Mouse (Mus musculus): ENCODE results near the gene Olfr1423. TPM values are rescaled to one million over a fixed set of nuclear protein-coding genes. Genes with fewer than 3 reads are reported as not detected.
"Not testable (repeated sequence)": the region's sequence is repeated elsewhere in the genome, so short reads cannot be mapped to it uniquely, and the experiment has no call there.

Gene Olfr1423
- polyA plus RNA-seq, 3 experiments from 2014 or later = 0.16 TPM; not detected in 2

DNA sequence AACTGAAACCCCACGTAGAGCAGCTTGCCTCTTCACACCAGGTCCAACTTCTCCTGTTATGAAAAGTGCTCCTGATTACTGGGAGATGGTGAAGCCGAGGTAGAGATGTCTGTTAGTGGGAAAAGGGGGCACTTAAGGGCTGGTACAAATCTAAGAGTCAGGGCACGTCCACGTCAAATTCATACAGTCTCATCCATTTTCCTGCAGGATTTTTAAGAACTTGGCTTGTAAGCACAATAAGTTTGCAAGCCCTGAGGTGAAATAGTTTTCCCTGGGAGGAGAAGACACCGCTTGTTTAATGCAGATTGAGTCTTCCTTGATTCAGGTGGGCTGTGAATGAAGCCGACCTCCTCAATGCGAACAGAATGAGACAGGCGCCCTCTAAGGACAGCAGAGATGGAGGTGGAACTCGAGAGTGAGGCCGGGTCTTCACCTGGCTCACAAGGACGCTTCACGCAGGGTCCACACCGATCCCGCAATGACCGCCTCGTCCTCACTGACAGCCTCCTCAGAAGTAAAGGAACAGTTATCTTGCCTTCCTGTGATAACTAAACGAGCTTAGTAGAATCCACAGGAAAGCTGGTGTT lies 34.7 kb downstream of the Olfr1423 start:
- no peak for ATAC-seq

DNA sequence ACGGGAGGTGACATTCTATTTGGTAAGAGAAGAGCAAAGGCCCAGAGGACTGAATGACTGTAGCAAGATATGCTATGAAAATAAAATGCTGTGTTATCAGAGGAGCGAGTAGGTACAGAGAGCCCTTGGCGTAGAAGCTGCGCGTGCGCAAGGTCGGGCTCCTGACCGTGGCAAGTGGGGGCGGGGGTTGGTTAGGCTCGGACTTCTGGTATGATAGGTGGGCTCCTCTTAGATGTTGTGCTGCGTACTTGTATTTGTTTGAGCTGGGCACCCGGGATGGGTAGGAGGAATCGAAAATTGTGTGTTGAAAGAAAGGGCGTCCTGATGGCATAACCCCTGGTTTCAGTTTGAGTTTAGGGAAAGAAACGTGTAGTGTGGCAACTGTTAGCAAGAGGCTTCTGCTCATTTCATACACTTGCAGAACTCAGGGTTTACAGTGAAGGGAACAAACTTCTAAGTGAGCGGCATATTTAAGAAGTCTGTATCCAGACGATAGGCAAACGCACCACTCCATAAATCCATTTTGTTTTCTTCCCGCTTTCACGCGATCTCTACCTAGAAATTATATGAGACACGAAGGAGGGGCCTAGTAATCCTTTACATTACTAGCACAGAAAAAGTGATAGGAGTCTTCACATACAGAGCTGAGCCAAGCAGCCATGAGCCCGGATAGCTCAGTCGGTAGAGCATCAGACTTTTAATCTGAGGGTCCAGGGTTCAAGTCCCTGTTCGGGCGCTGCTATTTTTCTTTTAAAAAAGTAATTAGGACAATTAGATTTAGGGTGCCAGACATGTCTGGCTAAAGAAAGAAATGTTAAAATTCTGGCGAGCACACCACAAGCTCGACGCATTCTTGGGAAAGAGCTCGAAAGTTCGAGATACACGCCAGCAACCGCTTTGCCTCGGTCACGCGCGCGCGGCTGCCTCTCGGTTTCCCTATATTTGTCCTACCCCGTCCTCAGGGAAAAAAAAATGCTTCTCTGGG lies 35.4 kb downstream of the Olfr1423 start:
- peak; percentile 60 for ATAC-seq

DNA sequence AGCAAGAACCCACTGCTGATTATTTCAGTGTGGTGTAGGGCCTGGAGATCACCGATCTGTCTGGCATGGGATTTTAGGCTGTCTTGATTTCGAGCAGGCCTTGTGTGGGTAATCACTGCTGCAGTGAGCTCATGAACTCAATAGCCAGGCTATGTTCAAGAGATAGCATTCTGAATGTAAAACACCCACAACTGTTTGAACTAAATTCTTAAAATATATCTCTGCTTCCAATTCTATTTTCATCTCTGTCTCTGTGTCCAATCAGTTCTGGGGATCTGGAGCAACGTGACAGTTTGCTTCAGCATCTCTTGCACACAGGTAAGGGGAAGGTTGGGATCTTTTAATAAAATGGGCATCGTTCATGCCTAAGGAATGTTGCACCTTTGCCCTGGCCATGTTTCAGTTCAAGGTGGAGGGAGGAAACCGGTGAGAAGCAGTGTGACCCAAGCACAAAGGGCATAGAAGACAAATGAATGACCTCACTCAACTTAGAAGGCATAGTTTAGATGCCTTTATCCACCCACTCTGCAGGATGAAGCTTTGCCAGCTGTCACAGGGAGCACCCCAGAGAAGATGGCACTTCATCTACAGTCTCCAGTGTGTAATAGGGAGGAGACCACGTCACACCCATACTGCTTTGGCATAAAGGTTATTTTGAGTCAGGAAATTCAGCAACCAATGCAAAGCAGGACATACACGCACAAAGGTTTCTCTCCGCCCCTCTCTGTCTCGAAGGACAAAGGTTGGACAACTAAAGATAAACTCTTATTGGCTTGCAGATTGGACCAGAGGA lies 36.7 kb downstream of the Olfr1423 start:
- ATAC-seq = no peak

DNA sequence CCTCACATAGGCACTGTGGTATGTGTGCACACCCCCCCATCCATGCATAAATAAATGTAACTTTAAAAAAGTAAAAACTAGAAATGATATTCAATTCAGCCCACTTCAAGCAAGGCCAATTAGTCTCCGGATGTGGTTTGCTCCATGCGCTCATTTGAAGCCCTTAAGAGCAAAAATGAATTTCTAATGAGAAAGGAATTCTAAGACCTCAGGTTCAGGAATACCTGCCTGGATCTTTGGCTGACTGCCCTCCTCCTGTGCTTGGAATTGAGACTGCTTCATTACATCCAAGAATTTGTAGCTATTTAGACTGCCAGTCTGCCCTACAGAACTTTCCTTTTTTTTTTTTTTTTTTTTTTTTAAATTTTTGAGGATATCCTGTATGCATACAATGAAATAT lies 37.5 kb downstream of the Olfr1423 start:
- ATAC-seq = no peak

DNA sequence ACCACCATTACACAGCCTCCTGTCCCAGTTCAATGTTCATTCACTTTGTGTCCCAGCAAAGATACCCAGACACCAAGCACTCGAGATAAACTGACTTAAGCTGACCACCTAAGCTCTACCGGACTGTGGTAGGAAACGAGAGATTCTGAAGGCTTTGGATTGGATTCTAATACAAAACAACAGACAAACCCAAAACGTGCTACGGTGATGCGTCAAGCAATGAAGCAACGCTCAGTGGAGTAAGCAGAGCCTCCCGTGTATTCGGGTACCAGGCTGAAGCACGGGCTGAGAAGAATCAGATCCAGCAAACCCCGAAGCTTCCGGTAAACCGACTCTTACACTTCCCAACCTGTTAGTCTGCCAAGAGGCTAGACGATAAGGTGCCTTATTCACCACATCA lies 38.3 kb downstream of the Olfr1423 start:
- no peak for ATAC-seq

DNA sequence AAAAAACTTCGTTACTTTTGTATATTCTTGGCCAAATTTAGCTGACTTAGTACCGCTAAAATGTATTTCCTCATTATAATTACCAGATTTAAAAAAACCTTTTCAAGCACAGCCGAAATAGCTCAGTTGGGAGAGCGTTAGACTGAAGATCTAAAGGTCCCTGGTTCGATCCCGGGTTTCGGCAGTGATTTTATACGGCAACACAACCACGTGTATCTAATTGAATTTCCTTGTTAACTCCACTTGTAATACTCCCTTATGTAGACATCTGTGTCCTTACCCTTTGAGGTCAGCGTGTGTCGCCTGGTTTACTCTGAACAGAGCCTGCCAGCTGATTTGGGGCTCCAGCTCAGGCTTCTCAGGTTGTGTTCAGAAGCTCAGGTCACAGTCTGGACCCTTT lies 39.0 kb downstream of the Olfr1423 start:
- ATAC-seq = peak; percentile 45

DNA sequence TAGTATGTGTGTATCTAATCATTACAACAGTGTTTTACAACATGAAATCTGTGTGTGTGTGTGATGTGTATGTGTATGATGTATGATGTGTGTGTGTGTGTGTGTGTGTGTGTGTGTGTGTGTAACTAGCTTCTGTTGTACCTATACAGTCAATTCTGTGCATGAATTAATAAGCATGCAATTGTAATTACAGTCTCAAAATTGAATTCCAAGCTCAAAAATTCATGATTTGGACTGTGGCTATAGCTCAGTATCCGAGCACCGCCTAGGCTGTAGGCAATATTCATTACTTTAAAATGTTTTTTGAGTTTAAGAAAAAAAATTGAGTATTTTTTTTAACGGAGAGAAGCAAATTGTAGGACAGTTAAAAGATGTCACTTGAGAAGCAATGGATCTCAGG lies 39.4 kb downstream of the Olfr1423 start:
- ATAC-seq = no peak

DNA sequence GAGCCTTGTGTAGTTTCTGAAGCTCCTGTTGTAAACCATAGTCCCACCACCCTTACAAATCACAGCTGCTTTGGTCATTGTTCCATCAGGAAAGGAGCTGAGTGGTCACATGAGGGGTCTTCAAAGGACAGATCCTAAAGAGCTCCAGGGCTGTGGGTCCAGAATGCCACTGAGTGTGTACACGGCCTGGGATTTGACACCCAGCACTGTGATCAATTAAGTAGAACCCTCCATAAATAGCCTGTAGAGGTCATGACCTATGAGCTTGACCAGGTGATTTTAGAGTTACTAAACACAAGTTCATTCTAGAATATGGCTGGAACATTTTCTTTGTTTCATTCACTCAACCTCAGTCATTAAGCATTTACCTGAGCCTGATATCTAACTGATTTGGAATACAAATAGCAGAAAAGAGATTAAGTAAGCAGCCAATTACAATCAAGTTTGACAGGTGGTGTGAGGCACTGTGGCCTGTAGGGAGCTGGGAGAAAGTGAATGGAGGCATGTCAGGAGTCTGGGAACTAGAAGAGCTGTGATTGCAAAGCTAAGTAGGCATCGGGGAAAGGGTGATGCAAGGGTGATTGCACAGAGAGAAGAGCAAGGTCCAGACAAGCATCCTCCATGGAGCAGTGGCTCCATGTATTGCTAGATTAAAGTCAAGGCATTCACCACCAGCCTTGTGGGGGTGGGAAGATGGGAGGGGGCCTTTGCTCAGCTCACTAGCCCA lies 45.2 kb downstream of the Olfr1423 start:
- ATAC-seq = no peak

DNA sequence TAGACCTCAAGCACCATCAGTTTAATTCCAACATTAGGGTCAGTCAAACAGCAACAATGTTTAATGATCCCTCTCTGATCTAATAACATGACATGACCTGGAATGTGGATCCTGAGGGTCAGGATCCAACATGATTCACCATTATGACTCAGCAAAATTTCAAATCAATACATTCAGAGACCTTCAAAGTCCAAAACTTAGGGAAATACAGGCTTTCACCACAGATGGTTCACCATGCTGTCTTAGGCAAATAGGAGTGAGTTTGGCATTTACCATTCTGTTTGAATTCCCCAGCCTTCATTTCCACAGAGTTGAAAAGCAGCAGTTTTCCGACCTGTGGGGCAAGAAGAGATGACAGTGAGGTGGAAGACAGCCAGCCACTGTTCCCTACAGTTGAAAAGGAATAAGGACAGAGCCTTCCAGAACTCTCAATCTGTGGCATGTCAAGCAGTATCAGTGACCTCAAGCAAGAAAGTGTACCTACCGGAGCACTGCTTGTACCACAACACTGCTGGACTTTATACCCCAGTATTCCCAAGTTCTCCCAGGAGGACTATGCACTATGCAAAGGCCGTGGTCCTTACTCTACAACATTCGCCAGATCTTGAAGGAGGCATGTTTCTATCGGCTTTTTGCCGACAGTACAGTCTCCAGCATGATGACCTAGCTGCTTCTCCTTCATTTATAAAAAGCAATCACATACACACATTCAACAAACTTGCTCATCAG lies 46.2 kb downstream of the Olfr1423 start:
- no peak for ATAC-seq

DNA sequence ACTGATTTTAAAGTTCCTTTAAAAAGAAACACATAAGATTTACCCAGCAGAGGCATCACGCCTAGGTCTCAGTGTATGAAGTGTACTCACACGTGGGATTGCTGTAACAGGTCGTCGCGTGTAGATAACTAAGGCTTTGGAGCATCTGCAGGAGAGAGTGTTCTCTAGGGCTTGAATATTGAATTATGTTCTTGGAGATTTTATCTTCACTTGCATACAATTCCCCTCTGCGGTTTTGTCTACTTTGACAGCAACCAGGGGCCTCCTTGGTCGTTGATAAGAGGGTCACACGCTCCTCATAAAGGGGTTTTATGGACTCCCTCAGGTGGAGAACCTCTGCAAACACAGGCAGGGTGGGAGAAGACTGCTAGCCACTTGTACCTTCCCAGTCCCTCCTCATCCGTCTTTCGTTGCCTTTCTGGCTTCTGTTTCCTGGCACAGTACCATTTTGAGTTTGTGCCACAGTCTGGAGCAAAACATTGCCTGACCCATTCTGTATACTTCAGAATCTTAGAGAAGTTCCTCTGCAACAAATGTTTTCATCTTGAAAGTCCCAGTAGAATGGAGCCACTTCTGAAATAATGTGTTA lies 48.6 kb downstream of the Olfr1423 start:
- no peak for ATAC-seq

DNA sequence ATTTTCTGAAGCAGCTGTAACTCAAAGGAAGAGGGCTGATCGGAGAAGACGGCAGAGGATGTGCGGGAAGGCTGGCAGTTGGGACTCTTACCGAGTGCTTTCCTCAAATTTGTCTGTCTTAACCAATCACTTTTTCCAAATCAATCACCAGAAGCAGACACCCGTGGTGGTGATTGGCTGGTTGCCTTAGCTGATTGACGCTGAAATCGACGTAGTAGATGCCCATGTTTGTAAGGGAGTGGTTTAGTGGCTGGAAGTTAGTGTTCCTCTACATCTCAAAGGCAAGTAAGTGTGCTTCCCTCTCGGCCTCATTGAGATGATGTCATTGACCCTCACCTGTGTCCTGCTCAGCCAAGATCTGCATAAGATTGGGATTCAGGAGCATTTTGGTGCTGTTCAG lies 49.1 kb downstream of the Olfr1423 start:
- no peak for ATAC-seq

DNA sequence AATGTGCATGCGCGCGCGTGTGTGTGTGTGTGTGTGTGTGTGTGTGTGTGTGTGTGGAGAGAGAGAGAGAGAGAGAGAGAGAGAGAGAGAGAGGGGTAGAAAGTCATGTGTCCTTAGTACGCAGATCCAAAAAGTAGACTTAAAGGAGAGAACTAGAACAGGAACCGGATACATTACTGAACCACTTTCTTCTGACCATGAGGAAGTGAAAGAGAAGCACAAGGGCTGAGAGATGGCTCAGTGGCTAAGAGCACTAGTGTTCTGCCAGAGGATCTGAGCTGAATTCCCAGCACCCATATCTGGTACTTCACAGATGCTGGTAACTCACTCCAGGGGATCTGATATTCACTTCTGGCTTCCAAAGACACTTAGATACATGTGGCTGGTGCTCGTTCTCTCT lies 51.8 kb downstream of the Olfr1423 start:
- ATAC-seq = no peak

DNA sequence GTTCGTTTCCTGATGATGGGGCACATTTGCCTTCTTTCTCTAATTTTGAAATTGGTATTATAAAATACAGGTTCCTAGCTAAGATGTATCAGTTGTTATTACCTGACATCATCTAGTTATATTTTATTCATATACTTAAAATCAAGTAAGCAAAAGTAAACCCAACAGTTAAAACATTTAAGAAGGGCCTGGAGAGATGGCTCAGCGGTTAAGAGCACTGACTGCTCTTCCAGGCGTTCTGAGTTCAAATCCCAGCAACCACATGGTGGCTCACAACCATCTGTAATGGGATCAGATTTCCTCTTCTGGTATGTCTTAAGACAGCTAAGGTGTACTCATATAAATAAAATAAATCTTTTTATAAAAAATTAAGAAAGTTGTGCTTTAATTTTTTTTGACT lies 53.3 kb downstream of the Olfr1423 start:
- ATAC-seq = no peak

DNA sequence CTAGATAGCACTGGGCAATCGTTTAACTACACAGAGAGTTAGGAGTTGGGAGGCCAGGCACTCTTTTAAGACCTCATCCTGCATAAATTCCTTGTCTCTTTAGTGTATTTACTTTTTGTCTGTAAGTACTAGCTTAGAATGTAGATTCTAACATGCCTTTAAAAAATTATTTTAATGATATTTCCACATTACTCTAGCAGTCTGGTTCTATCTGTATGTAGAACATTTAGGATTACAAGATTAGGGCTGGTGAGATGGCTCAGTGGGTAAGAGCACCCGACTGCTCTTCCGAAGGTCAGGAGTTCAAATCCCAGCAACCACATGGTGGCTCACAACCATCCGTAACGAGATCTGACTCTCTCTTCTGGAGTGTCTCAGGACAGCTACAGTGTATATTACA lies 56.5 kb downstream of the Olfr1423 start:
- not testable (repeated sequence) for ATAC-seq

Other genes with a start within 250 kb of the Olfr1423 start
- gene Stx3, start 221.9 kb downstream of the Olfr1423 start, polyA plus RNA-seq (2017; shearing (Covaris generic)) = 1 to 10 TPM; 2.1 to 3.3 (median 3.2) TPM
- gene Olfr1417, start 202.1 kb downstream of the Olfr1423 start, polyA plus RNA-seq (2017; shearing (Covaris generic)) = not detected
- not detected for gene Olfr1418, start 180.3 kb downstream of the Olfr1423 start, polyA plus RNA-seq (2017; shearing (Covaris generic))
- not detected for gene Olfr1419, start 166.2 kb downstream of the Olfr1423 start, polyA plus RNA-seq (2017; shearing (Covaris generic))
- gene Olfr1420, start 154.8 kb downstream of the Olfr1423 start, polyA plus RNA-seq (2017; shearing (Covaris generic)) = under 1 TPM in 1 of 3 experiments, not detected in 2; 0.31 TPM
- gene Patl1, start 128.9 kb downstream of the Olfr1423 start, polyA plus RNA-seq (2017; shearing (Covaris generic)) = 10 to 100 TPM; 15.0 to 18.6 (median 17.1) TPM
- gene Osbp, start 75.4 kb downstream of the Olfr1423 start, polyA plus RNA-seq (2017; shearing (Covaris generic)) = 1 to 10 TPM; 7.1 to 8.4 (median 8.3) TPM
- gene Olfr1424, start 21.4 kb upstream of the Olfr1423 start, polyA plus RNA-seq (2017; shearing (Covaris generic)) = not detected
- gene Olfr1425, start 36.4 kb upstream of the Olfr1423 start, polyA plus RNA-seq (2017; shearing (Covaris generic)) = not detected
- not detected for gene Olfr1426, start 50.7 kb upstream of the Olfr1423 start, polyA plus RNA-seq (2017; shearing (Covaris generic))
- gene Olfr1427, start 62.0 kb upstream of the Olfr1423 start, polyA plus RNA-seq (2017; shearing (Covaris generic)) = not detected
- not detected for gene Olfr1428, start 74.6 kb upstream of the Olfr1423 start, polyA plus RNA-seq (2017; shearing (Covaris generic))
- gene Olfr76, start 81.9 kb upstream of the Olfr1423 start, polyA plus RNA-seq (2017; shearing (Covaris generic)) = under 1 TPM in 1 of 3 experiments, not detected in 2; 0.21 TPM
- under 1 TPM in 1 of 3 experiments, not detected in 2; 0.20 TPM for gene Olfr1555-ps1, start 128.8 kb upstream of the Olfr1423 start, polyA plus RNA-seq (2017; shearing (Covaris generic))
- not detected for gene Olfr1431, start 159.3 kb upstream of the Olfr1423 start, polyA plus RNA-seq (2017; shearing (Covaris generic))
- not detected for gene Olfr1432, start 191.3 kb upstream of the Olfr1423 start, polyA plus RNA-seq (2017; shearing (Covaris generic))
- gene Olfr262, start 200.3 kb upstream of the Olfr1423 start, polyA plus RNA-seq (2017; shearing (Covaris generic)) = not detected
- not detected for gene Olfr235, start 219.7 kb upstream of the Olfr1423 start, polyA plus RNA-seq (2017; shearing (Covaris generic))
- not detected for gene Olfr1434, start 238.5 kb upstream of the Olfr1423 start, polyA plus RNA-seq (2017; shearing (Covaris generic))